Mouse (Mus musculus): Measurements from ENCODE around the gene Fbxo2. TPM values are rescaled to one million over a fixed set of nuclear protein-coding genes. Genes with fewer than 3 reads are reported as not detected.

The Fbxo2 gene
- polyA plus RNA-seq, 1 experiment from 2014 or later = 0.66 TPM

DNA sequence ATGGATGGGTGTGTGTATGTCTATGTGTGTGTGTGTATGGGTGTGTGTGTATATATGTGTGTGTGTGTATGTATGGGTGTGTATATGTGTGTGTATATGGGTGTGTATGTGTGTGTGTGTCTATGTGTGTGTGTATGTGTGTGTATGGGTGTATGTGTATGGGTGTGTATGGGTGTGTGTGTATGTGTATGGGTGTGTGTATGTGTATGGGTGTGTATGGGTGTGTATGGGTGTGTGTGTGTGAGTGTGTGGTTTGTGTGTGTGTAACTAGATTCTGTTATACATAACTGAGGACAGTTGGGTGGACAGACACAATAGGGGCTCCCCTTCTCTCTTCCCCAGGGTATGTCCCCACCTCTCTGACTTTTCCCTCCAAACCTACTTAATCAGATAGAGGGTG, 34.0 kb downstream of the Fbxo2 start:
- no peak for ATAC-seq
- Histone ChIP-seq H3K36me3 (ENCODE audit: insufficient read depth, low read length) (no peaks in the 10 kb centered on the region), H3K4me1 (ENCODE audit: insufficient read depth, low read depth, low read length) (no peaks in the 10 kb centered on the region), H3K27me3 (replicated peaks; ENCODE audit: insufficient read depth, low read length) (no peaks in the 10 kb centered on the region), H3K4me2 (replicated peaks; ENCODE audit: low read depth, low read length) (no peak overlapping the region), H3K9ac (replicated peaks; ENCODE audit: low read depth) (no peak overlapping the region), H3K4me3 (ENCODE audit: low read depth, low read length) (no peak overlapping the region), H3K27ac (ENCODE audit: low read length) (no peak overlapping the region), H3K9me3 (ENCODE audit: low read length) (no peaks in the 10 kb centered on the region)
- TF ChIP-seq CTCF (IDR thresholded peaks at IDR 0.05) (no peak), EP300 (IDR thresholded peaks at IDR 0.05) (no peak)
- DNase-seq (ENCODE audit: low spot score) = no peak

- H3K4me1 ChIP-seq (ENCODE audit: insufficient read depth, low read depth, low read length) = no peaks in the 10 kb centered on the region
- H3K36me3 ChIP-seq (ENCODE audit: insufficient read depth, low read length) = no peaks in the 10 kb centered on the region
- no peaks in the 10 kb centered on the region for H3K27me3 ChIP-seq (replicated peaks; ENCODE audit: insufficient read depth, low read length)
- DNase-seq (ENCODE audit: low spot score) (no peak), ATAC-seq (no peak)
- no peaks in the 10 kb centered on the region for H3K9me3 ChIP-seq (ENCODE audit: low read length)
- no peak overlapping the region for H3K27ac ChIP-seq (ENCODE audit: low read length)
- WGBS = 49% methylated on average over 10 of the region's 10 CpGs
- no peak overlapping the region for H3K4me2 ChIP-seq (replicated peaks; ENCODE audit: low read depth, low read length)
- TF ChIP-seq EP300 (IDR thresholded peaks at IDR 0.05) (no peak), CTCF (IDR thresholded peaks at IDR 0.05) (no peak)
- no peak overlapping the region for H3K9ac ChIP-seq (replicated peaks; ENCODE audit: low read depth)
- no peak overlapping the region for H3K4me3 ChIP-seq (ENCODE audit: low read depth, low read length)
These were observed 38.3 kb downstream of the Fbxo2 start for GRCm38 (mm10) chr4:148198721-148199120.

GRCm38 (mm10) chr4:148203557-148203956, 43.1 kb downstream of the Fbxo2 start:
- Histone ChIP-seq H3K9me3 (ENCODE audit: low read length) (no peaks in the 10 kb centered on the region), H3K4me3 (ENCODE audit: low read depth, low read length) (no peak overlapping the region), H3K27me3 (replicated peaks; ENCODE audit: insufficient read depth, low read length) (no peaks in the 10 kb centered on the region), H3K36me3 (ENCODE audit: insufficient read depth, low read length) (no peaks in the 10 kb centered on the region), H3K4me1 (ENCODE audit: insufficient read depth, low read depth, low read length) (no peaks in the 10 kb centered on the region), H3K27ac (ENCODE audit: low read length) (no peak overlapping the region), H3K9ac (replicated peaks; ENCODE audit: low read depth) (no peak overlapping the region), H3K4me2 (replicated peaks; ENCODE audit: low read depth, low read length) (no peak overlapping the region)
- TF ChIP-seq EP300 (IDR thresholded peaks at IDR 0.05) (no peak), CTCF (IDR thresholded peaks at IDR 0.05) (no peak)
- ATAC-seq = no peak
- 94% methylated on average over 2 of the region's 2 CpGs for WGBS
- DNase-seq (ENCODE audit: low spot score) = no peak

GRCm38 (mm10) chr4:148204061-148204872, 43.8 kb downstream of the Fbxo2 start:
- Histone ChIP-seq H3K4me3 (ENCODE audit: low read depth, low read length) (no peak overlapping the region), H3K9me3 (ENCODE audit: low read length) (no peaks in the 10 kb centered on the region), H3K27me3 (replicated peaks; ENCODE audit: insufficient read depth, low read length) (no peaks in the 10 kb centered on the region), H3K4me1 (ENCODE audit: insufficient read depth, low read depth, low read length) (no peaks in the 10 kb centered on the region), H3K27ac (ENCODE audit: low read length) (no peak overlapping the region), H3K36me3 (ENCODE audit: insufficient read depth, low read length) (no peaks in the 10 kb centered on the region), H3K9ac (replicated peaks; ENCODE audit: low read depth) (no peak overlapping the region), H3K4me2 (replicated peaks; ENCODE audit: low read depth, low read length) (no peak overlapping the region)
- ATAC-seq (no peak), DNase-seq (ENCODE audit: low spot score) (no peak)
- TF ChIP-seq EP300 (IDR thresholded peaks at IDR 0.05) (no peak), CTCF (IDR thresholded peaks at IDR 0.05) (no peak)
- 55% methylated on average over 15 of the region's 15 CpGs for WGBS

- Histone ChIP-seq H3K4me3 (ENCODE audit: low read depth, low read length) (no peak overlapping the region), H3K36me3 (ENCODE audit: insufficient read depth, low read length) (no peaks in the 10 kb centered on the region), H3K4me1 (ENCODE audit: insufficient read depth, low read depth, low read length) (no peaks in the 10 kb centered on the region), H3K27ac (ENCODE audit: low read length) (no peak overlapping the region), H3K27me3 (replicated peaks; ENCODE audit: insufficient read depth, low read length) (no peaks in the 10 kb centered on the region), H3K9me3 (ENCODE audit: low read length) (no peaks in the 10 kb centered on the region), H3K9ac (replicated peaks; ENCODE audit: low read depth) (no peak overlapping the region), H3K4me2 (replicated peaks; ENCODE audit: low read depth, low read length) (no peak overlapping the region)
- no peak for TF ChIP-seq EP300 (IDR thresholded peaks at IDR 0.05)
- no peak for TF ChIP-seq CTCF (IDR thresholded peaks at IDR 0.05)
- WGBS = 50% methylated on average over 6 of the region's 6 CpGs
- DNase-seq (ENCODE audit: low spot score) (no peak), ATAC-seq (no peak)
These were observed 44.4 kb downstream of the Fbxo2 start for GRCm38 (mm10) chr4:148204873-148205232.

DNA sequence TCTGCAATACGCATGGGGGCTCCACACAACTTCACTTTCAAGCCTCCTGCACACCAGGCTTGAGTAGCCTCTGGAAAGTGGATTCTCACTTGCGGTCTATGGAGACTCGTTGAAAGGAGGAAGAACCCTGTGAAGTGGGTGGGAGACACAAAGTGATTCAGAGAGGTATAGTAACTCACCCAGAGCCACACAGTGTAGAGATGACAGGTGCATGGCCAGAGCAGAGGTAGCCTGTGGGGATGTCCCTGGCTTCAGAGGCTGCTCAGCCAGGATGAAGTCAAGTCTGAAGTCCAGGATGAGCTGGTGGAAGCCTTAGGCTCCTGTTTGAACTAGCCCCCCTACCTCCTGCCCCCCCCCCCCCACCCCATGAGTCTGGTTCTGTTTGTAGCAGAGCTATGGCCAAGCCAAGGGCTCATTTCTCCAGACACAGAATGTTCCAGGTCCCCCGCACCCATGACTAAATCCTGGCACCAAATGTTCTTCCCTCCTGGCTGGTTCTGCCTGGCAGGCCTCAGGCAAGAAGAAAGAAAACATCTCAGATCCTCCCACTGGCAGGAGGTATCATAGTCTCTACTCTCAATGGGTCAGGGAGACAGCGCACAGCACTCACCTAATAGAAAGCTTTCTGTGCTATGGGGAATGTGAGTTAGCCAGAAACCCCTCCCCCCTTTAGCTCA, 54.2 kb downstream of the Fbxo2 start:
- Histone ChIP-seq H3K4me2 (replicated peaks; ENCODE audit: low read depth, low read length) (no peak overlapping the region), H3K9me3 (ENCODE audit: low read length) (no peaks in the 10 kb centered on the region), H3K9ac (replicated peaks; ENCODE audit: low read depth) (no peak overlapping the region), H3K4me3 (ENCODE audit: low read depth, low read length) (no peak overlapping the region), H3K27ac (ENCODE audit: low read length) (no peak overlapping the region), H3K4me1 (ENCODE audit: insufficient read depth, low read depth, low read length) (no peaks in the 10 kb centered on the region), H3K36me3 (ENCODE audit: insufficient read depth, low read length) (no peaks in the 10 kb centered on the region), H3K27me3 (replicated peaks; ENCODE audit: insufficient read depth, low read length) (no peaks in the 10 kb centered on the region)
- no peak for DNase-seq (ENCODE audit: low spot score)
- no peak for TF ChIP-seq EP300 (IDR thresholded peaks at IDR 0.05)
- no peak for TF ChIP-seq CTCF (IDR thresholded peaks at IDR 0.05)
- WGBS = 47% methylated on average over 5 of the region's 5 CpGs
- ATAC-seq = no peak
